Mouse (Mus musculus): ENCODE measurements around the gene Rbm14.

- TF ChIP-seq POLR2A (IDR thresholded peaks at IDR 0.05; ENCODE audit: control insufficient read depth, extremely low read depth, insufficient read depth, low read length, poor library complexity), result no peak
- no peak for TF ChIP-seq CTCF (IDR thresholded peaks at IDR 0.05; ENCODE audit: borderline replicate concordance, control insufficient read depth, extremely low read depth, insufficient read depth, low read length, poor library complexity)
These were observed 17.7 kb upstream of the Rbm14 start for GRCm38 (mm10) chr19:4829156-4829555.

Data from thymus, adult 2 months (tissue).